Mouse (Mus musculus) kidney, postnatal 14 days (tissue): Measurements from ENCODE around the gene Dbf4.

Source experiments
- DNase-seq: peaks from one replicate; pipeline ENCODE4 v3.0.0; 2022; ENCODE audit warnings: mixed read lengths

Gene Dbf4

DNA sequence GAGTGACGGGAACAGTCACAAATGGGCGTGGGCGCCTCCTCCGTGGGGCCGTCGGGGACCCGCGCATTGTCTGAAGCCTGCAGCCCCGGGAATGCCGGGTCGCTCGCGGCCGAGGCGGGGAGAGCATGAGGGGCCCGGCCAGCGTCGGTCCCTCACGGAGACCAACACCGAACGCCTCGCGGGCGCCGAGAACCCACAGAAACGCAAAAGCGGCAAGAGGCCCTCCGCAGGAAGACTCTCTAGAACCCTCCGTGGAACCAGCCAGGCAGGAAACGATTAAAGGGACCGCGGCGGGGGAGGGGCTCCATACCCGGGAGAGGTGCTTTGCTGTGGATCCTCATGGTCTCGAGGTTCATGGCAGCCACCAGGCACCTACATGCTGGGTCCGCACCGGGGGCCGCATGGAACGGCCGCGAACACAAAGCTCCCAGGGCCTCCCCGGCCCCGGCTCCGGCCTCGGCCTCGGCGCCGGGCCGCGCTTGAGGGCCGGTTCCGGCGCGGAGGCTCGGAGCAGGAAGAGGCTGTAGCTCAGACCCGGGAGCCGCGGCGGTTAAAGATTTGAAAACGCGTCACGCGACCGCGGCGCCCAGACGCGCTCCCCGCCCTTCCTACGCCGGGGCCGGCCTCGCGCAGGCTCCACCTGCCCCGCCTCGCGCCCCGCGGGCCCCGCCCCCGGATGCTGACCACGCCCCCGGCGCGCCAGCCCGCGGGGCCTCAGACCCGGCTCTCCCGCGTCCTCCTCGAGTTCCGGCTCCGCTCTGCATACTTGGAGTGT lies at the start of gene Dbf4, which contains the start of gene Slc25a40:
Dbf4 (minus strand) TSS at position 560 of the 775 bp plus-strand sequence.
Slc25a40 (plus strand) TSS at position 694 of the 775 bp plus-strand sequence.
- peak; percentile 96 for DNase-seq

DNA sequence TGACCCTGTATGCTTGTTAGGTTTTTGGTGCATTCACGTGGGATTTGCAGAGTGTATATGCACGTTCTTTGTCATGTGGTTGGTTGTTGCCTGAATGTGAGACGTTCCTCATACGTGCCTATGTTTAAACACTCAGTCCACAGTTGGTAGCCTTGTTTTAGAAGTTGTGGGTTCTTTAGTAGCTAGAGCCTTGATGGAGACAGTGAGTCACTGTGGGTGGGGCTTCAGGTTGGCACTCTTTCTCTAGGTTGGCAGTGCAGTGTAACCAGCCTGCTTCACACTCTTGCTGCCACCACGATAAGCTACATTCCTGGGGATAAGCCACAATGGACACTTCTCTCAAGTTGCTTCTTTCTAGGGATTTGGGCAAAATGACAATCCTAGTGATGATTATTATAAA lies 34.0 kb upstream of the Dbf4 start:
- DNase-seq = no peak

DNA sequence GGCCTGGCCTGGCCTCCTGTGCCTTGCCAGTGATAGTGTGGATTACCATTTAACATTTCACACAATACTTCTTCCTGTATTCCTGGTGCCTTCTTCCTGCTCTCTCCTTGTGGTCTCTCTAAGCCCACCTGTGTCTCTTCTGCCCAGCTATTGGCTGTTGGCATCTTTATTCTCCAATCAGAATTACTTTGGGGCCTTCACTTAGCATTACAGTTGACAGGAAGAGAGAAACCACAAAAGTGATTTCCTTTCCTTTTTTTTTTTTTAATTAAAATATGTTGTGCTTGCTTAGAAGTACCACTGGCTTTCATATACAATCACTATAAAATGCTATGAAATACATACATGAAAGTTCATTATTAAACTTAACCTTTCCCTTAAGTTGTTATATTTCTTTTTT lies 33.0 kb upstream of the Dbf4 start:
- DNase-seq = no peak

DNA sequence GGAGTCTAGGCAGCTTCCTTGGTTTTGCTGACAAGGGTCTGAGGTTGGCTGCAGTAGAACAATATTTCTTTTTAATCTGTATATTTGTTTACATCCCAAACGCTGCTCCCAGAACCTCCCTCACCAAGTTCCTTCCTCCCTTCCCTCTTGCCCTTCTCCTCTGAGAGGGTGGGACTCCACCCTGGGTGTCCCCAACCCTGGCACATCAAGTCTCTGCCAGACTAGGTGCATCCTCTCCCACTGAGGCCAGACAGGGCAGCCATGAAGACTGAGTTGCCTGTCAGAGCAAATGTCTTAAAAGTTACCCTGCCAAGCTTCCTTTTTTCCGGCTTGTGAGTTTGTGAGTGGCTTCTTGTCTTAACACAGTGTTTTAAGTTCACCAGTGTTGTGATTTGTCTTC lies 16.6 kb upstream of the Dbf4 start:
- no peak for DNase-seq

DNA sequence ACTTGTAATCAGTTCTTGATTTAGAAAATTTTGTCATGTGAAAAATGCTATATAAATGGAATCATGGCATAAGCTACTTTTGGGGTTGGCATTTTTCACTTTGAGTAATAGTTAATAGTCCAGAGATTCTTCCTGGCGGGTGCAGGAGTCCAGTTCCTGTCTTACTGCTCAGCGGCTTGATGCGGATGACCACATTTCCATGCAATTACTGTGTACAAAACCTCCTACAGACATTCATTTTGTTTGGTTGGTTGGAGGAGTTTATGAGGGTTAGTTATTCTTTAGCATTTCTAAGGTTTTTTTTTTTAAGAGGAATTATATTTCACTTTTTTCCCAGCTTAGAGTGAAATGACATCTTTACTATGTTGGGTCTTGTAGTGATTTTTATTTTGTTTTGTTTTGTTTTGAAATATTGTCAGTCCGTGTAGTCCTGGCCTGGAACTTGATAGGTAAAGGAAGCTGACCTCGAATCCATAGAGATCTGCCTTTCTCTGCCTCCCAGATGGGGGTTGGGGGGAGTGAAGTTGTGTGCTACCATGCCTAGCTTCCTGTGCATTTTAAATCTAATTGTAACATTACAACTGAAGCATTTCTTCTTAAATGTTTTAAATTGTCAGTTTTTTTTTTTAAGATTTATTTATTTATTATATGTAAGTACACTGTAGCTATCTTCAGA lies 15.1 kb upstream of the Dbf4 start:
- DNase-seq = no peak

DNA sequence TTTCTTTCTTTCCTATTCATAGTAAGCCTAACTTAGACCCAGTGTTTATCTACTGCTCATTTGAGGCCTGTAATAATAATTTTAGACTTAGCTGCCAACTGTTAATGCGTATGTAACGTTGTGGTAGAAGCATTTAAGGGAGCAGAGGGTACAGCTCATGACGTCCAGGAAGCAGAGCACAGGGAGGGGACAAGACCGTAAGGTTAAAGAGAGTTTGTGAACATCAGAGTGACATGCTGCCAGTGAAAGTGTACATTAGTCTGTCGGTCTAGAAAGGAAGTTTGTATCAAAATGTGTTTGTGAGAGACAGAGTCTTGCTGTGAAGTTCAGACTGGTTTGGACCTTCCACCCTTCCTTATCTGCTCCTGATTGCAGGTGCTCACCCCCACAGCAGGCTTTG lies 3.4 kb upstream of the Dbf4 start:
- no peak for DNase-seq

DNA sequence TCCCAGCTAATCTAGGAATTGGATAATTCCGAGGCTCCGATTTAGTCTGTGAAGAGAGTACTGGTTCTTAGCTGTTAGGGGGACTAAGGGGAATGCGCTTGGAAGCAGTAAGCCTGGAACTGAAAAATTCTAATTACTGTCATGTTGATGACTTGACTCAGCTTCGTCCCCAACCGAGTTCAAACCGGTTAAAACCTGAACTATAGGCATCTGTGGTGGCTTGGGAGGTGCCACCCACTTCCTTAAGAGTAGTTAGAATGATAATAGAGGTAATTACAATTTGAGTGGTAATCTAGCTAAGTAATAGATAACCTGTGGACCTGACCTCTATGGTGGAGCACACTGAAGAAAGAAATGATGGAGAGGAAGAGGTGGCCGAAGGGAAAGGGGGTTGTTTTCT lies 1.6 kb upstream of the Dbf4 start:
- DNase-seq = no peak

DNA sequence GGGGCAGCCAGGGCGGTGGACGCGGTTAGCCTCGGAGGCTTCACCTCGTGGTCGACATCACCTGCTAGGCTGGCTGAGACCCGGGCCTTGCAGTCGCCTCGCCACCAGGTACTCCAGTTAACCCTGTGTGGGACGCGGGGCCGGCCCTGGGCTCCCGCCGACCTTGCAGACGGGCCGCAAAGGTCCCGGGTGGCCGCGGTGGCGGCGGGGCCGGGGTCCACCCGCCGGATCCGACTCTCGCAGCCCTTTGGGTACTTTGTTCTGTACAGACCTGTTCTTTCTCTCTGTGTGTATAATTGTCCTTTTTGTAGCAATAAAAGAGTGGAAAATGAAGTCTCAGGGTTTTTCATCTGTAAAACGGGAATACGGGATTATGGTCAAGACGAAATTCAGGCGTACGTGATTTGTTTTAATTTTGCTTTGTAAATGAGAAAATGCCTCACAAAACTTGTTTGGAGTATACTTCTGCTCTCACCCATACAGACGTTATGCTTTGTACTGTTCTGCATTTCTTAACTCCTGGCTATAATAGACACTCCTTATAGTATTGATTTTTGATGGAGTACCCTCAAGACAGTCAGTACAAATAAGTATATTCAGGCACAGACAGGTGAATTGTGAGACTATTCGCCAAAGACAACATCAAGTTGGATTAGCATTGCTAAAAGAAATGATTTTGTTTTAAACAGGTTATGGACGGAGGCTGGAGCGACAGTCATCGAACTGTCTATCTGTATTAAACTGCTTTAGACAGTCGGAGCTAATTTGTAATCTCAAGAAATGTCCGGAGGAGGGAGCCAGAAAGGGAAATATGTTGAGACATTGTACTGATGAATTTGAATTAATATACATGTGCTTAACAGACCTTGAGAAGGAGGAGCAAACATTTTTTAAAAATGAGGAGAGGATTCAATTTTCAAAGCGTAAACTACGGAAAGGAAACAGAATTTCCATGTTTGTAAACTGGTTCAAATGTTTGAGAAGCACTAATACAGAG lies 714 bp upstream of the Dbf4 start:
- DNase-seq = peak; percentile 29

DNA sequence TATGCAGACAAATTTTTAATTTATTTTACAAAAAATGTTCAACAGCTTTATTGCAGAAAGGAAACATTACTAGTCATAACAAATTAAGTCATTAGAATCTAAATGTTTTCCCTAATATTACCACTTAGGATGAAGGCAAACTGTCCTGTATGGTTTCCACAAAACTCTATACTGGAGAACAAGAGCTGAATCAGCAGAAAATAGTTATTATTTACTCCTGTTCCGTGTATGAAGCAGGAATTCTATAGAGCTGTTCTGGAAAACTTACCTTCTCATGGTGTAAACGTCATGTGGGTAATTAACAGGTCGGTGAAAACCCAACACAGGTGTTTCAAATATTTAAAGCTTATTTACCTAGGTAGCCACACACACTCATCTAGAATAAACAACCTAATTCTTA lies 1.1 kb downstream of the Dbf4 start:
- no peak for DNase-seq

DNA sequence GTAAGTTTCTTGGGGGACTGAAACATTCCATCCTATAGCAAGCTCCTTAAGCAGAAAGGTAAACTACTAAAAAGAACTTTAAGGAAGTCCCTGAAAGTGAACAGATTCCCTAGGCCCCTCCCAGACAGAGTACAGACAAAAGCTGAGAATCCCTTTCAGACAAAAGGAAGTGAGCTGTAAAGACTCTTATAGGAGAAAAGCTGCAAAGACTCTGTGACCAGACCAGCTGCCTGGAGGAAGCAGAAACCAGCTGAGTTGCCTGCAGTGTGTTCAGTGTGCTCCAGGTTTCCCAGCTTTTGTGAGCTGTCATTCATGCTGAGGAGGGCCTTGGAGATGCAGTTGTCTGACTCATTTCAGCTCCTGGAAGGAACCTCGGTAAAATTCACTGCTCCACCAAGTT lies 5.1 kb downstream of the Dbf4 start:
- DNase-seq = no peak

DNA sequence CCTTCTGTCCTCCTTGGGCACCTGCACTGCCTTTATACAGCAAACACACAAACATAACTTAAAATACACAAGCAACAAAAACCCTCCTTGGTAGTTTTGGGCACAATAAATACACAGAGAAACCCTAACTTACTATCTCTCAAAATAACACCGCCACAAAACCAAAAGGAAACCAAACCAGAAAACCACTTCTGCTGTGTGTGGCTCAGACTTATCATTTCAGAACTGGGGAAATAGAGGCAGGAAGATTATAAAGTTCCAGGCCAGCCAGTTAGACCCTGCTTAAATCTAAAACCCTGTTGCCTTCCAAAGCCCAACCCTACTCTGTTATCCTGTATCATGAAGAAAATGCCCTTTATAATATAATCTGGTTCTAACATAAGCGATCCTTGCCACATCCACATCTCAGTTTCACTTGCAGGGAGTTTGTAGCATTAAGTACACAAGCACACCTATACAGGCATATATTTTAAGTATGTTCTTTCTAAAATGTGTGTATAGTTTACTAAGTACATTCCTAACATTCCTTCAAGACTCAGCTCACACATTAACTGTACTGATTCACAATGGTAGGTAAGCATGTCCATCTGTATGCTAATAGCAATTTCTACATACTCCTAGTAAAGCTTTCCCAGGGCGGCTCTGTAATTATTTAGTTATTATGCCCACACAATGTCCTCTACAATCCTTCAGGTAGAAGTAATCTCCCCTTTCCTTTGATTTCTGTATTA lies 5.7 kb downstream of the Dbf4 start:
- DNase-seq = no peak

DNA sequence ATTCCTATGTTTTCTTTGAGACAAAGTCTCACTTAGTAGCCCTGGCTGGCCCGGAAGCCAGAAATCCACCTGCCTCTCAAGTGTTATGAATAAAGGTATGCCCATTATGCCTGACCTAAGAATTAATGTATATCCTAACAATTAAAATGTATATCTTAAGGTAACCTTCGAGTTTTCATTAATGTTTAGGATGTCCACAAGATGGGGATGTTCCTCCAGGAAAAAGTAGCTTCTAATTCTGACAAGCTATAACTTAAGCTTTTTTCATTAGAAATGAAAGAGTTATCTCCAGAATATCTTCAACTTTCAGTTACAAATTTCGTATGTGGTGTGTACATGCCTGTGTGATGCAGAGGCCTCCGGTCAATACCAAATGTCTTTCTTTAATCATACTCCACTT lies 13.8 kb downstream of the Dbf4 start:
- no peak for DNase-seq

DNA sequence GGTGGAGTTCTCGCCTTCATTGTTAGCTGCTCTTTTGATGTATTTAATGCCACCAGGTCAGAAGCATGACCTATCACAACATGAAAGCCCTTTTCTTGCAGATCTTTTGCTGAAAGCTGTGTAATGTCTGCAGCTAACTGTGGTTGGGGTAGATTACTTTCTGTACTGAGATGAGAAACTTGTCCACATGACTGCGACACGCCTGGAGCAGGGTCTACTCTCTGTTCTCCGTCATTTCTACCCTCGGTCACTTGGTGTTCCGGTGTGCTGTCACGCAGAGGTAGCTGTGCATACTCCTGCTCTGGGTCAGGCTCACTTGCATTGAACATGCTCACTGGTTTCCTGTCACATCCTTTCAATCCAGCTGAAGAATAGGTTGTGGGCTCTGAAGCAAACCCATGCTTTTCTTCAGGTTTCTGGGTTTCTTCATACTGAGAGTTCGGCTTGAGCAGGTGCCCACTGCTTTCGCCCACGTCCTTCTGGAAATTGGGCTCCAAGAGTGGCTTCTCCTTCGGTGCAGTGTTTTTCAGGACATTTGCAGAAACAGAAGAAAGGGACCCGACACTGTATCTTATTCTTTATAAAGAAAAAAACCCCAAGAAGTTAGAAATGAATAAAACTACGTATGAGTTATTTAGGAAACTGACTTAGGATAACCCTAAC lies 24.8 kb downstream of the Dbf4 start:
- DNase-seq = no peak

DNA sequence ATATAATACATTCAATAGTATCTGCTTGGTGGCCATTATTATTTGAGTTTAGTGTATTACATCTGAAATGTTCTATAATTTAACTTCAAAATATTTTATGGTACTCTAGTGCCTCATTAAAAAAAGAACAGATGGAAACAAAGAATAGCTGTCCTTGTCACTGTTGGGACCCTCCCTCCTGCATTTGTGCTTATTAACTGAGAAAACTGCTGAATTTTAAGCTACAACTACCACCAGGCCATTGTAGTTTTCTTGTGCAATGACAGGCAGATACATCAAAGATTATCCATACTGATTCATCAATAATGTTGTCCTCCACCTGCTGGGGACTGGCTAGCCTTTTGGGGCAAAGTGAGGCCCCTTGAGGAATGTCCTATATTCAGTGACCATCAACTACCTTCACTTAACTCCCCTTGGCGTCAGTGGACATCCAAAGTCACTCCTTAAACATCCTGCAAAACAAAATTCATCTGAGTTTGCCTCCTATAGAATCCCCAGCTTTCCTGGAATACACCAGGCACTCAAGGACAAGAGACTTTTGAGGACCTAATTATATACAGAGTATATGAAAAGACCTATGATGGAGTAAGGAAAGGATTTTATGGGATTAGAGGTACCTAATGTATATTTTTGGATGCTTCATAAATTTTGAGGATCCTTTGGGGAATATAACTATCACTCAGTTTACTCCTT lies 28.5 kb downstream of the Dbf4 start:
- DNase-seq = no peak

DNA sequence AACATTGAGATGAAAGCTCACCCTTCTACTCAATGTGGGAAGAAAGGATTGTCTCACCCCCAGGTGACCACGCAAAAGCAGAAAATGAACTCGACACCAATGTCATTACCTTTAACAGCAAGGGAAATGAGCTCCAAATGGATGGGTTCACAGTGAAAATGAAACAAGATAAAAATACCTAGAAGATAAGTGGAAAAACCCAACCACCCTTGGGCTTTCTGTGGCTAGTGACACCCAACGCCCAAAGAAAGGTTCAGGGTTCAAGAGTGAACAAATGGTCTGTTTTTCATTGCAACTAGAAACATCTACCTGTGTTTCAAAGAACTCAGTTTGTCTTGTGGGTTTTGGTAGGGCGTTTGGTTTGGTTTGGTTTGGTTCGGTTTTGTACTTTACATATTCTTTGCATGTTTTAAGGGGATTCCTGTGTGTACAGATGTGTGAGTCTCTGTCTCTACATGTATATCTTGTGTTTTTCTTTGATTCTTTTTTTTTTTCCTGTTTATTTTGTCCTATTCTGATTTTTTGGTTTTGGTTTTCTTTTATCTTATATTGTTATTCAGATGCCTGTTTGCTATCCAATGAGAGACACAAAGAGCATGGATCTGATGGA lies 48.1 kb downstream of the Dbf4 start:
- DNase-seq = no peak

DNA sequence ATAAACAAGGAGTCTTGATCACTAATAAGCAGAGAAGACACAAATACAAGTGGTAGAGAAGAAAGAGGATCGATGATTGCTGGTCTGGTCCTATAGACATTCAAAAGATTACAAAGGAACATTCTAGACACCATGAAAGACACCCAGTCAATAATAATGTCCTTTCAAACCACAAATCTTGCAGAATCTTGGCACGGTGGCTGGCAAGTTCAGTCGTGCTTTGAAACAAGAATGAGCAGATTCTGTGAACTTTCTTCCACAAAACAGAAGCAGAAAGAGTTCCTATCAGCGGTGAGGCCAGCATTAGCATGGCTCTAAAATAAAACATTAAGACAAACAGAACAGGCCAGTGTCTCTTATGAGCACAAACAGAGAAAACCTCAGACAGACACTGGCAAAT lies 49.1 kb downstream of the Dbf4 start:
- DNase-seq = no peak

DNA sequence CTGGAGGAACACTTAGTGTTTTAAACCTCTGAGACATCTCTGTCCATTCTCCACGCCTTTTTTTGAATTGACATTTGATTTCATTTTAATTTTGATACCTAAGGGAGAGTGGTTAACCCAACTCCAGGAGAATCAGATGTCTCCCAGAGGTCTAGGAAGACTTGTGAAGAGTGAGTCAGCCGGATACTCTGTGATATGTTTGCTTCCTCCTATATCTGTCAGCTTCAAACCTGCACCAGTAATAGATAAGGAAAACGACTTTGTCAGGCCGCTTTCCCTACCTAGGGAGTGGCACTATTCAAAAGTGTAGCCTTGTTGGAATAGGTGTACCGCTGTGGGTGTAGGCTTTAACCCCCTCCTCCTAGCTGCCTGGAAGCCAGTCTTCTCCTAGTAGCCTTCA lies 53.7 kb downstream of the Dbf4 start:
- no peak for DNase-seq

DNA sequence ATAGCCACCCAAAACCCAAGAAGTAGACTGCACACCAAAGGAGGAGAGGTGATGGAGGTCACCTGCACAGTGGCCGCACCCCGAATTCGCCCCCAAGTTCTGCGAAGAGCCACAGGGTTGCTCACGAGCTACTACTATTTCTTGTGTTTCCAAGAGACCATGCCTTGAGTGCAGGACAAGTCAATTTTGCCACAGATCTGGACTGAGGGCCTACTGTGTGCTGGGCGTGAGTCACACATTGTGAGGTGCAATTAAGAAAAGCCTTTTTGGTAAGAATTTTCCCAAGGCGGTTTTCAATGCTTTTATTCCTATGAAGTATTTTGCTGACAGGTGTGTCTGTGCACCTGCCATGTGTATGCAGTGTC lies 54.2 kb downstream of the Dbf4 start:
- no peak for DNase-seq

DNA sequence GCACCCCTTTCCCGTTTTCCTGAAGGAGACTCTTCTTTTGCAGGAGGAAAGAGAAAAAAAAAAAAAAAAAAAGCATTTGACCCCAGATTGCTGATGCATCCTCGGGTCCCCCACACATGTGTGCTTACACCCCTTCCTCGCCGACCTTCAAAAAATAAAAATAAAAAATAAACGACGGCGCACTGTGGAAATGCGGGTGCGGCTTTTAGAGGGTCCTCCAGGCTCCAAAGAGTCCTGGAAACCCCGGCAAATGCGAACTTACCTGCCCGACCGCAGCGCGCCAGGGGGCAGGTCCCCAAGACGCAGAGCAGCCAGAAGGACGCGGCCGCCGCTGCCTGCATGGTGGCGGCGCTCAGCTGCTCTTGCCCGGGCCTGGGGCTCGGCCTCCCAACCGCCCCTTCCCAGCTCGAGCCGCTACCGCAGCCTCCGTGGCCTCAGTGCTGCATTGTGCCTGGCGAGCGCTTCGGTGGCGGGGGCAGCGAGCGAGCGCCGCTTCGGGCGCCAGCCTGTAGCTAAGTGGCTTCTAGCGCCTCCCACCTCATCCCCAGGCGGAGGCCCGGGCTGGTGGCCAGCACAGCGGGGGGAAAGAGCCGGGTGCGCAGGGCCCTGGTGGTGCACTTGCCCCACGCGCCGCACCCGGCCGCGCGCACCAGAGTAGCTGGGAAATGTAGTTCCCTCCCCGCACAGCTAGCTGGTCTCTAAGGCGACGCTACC lies 54.7 kb downstream of the Dbf4 start, which contains the start of gene Adam22:
Adam22 (minus strand) TSS at position 547 of the 714 bp plus-strand sequence.
- DNase-seq = peak; percentile 85
